Mouse (Mus musculus): ENCODE measurements around the gene Olfr1140.

GRCm38 (mm10) chr2:87739878-87740277 is 3.7 kb upstream of the Olfr1140 start, which contains the start of gene Olfr1138:
- TF ChIP-seq POLR2A (IDR thresholded peaks at IDR 0.05; ENCODE audit: insufficient read depth, low read length) (no peak), CTCF (IDR thresholded peaks at IDR 0.05; ENCODE audit: low read depth, low read length) (no peak), EP300 (IDR thresholded peaks at IDR 0.05; ENCODE audit: insufficient read depth, low read depth, low read length) (no peak)
